Mouse (Mus musculus): ENCODE data around the gene Rreb1. TPM values are rescaled to one million over a fixed set of nuclear protein-coding genes. Genes with fewer than 3 reads are reported as not detected.

The Rreb1 gene
- total and polyA plus RNA-seq, 3 experiments = 8.1 to 34.0 TPM; not detected in 1

GRCm38 (mm10) chr13:37824331-37824920 is 46.2 kb downstream of the Rreb1 start:
- peak overlapping the region; percentile 82 for H3K27ac ChIP-seq (ENCODE audit: control insufficient read depth, low read depth, low read length)
- peak overlapping the region; percentile 70 for H3K9ac ChIP-seq (ENCODE audit: control insufficient read depth, low read depth, low read length, poor library complexity, severe bottlenecking)
- peaks cover 27 to 32% of the 10 kb centered on the region in 2 experiments for H3K4me1 ChIP-seq (ENCODE audit: control insufficient read depth in 1 of 2, insufficient read depth in 2 of 2, low read length in 2 of 2)
- H3K36me3 ChIP-seq (ENCODE audit: control insufficient read depth in 1 of 2, insufficient read depth in 2 of 2, low read length in 2 of 2) = peaks cover 0 to 41% of the 10 kb centered on the region in 2 experiments; a peak in 2 of 4 replicates
- H3K4me3 ChIP-seq (ENCODE audit: control insufficient read depth in 1 of 2, insufficient read depth in 1 of 2, low read depth in 2 of 2, low read length in 2 of 2) = 0 out of 4 replicates have a peak overlapping the region, but pooled peaks of 1 of the 2 experiments have one; percentile 6
- no peaks in the 10 kb centered on the region for H3K9me3 ChIP-seq (replicated peaks; ENCODE audit: insufficient read depth, low read length)
- H3K79me2 ChIP-seq (ENCODE audit: control insufficient read depth, insufficient read depth, low read length, poor library complexity) = peaks cover 34% of the 10 kb centered on the region
- no peaks in the 10 kb centered on the region for H3K27me3 ChIP-seq (ENCODE audit: control insufficient read depth in 1 of 2, insufficient read depth in 2 of 2, low read length in 2 of 2)
- DNase-seq (ENCODE audit: low read depth, low spot score) = peak; percentile 68
- peak; percentile 49; the same call in 1 of the 2 replicates for TF ChIP-seq GATA1 (IDR thresholded peaks at IDR 0.05; ENCODE audit: low read depth, low read length)
- no peak for TF ChIP-seq SMC3 (IDR thresholded peaks at IDR 0.05; ENCODE audit: low read depth, low read length)
- no peak for TF ChIP-seq POLR2AphosphoS2 (IDR thresholded peaks at IDR 0.05; ENCODE audit: low read length)
- peak; percentile 79 for TF ChIP-seq MYB (IDR thresholded peaks at IDR 0.05; ENCODE audit: low read depth, low read length)
- TF ChIP-seq EP300 (IDR thresholded peaks at IDR 0.05; ENCODE audit: low read depth in 1 of 2, low read length in 2 of 2) = peak; percentile 71 to 86
- peak; percentile 76 for TF ChIP-seq ETS1 (IDR thresholded peaks at IDR 0.05; ENCODE audit: low read depth, low read length)
- TF ChIP-seq TBP (IDR thresholded peaks at IDR 0.05; ENCODE audit: low read depth, low read length) = no peak; the same call in 1 of the 2 replicates
- TF ChIP-seq HCFC1 (IDR thresholded peaks at IDR 0.05; ENCODE audit: low read depth, low read length) = no peak
- TF ChIP-seq CTCF (IDR thresholded peaks at IDR 0.05 in 2 of 3, conservative IDR thresholded peaks at IDR 0.05 in 1 of 3; ENCODE audit: control insufficient read depth in 1 of 3, insufficient read depth in 1 of 3, low read depth in 2 of 3, low read length in 3 of 3, poor library complexity in 1 of 3, severe bottlenecking in 1 of 3) = no peak
- no peak for TF ChIP-seq E2F4 (IDR thresholded peaks at IDR 0.05; ENCODE audit: borderline replicate concordance, low read depth, low read length)
- no peak for TF ChIP-seq USF2 (IDR thresholded peaks at IDR 0.05; ENCODE audit: borderline replicate concordance in 1 of 2, insufficient read depth in 1 of 2, low read depth in 1 of 2, low read length in 2 of 2)
- TF ChIP-seq RAD21 (IDR thresholded peaks at IDR 0.05; ENCODE audit: low read depth, low read length) = no peak; the same call in 1 of the 2 replicates
- no peak for TF ChIP-seq USF1 (IDR thresholded peaks at IDR 0.05; ENCODE audit: low read depth, low read length)
- no peak for TF ChIP-seq KAT2A (conservative IDR thresholded peaks at IDR 0.05; ENCODE audit: low read depth, low read length)
- peak; percentile 46; the same call in 1 of the 2 replicates for TF ChIP-seq BHLHE40 (IDR thresholded peaks at IDR 0.05; ENCODE audit: borderline replicate concordance, low read depth, low read length)
- TF ChIP-seq GABPA (IDR thresholded peaks at IDR 0.05; ENCODE audit: low read depth, low read length) = no peak
- TF ChIP-seq NRF1 (IDR thresholded peaks at IDR 0.05; ENCODE audit: insufficient read depth, low read depth, low read length, poor library complexity, severe bottlenecking) = no peak
- TF ChIP-seq MAZ (IDR thresholded peaks at IDR 0.05; ENCODE audit: low read depth, low read length) = no peak
- TF ChIP-seq UBTF (IDR thresholded peaks at IDR 0.05; ENCODE audit: borderline replicate concordance, insufficient read depth, low read depth, low read length) = no peak
- TF ChIP-seq TCF12 (IDR thresholded peaks at IDR 0.05; ENCODE audit: low read depth, low read length) = peak; percentile 55; the same call in 1 of the 2 replicates
- TF ChIP-seq ELF1 (IDR thresholded peaks at IDR 0.05; ENCODE audit: low read depth, low read length) = no peak; the same call in 1 of the 2 replicates
- peak; percentile 55 for TF ChIP-seq SIN3A (IDR thresholded peaks at IDR 0.05; ENCODE audit: low read length)
- 0 out of 2 replicates have a peak, but pooled peaks have one; percentile 20 for TF ChIP-seq CHD2 (IDR thresholded peaks at IDR 0.05; ENCODE audit: low read length)
- TF ChIP-seq ZC3H11A (IDR thresholded peaks at IDR 0.05; ENCODE audit: low read depth, low read length) = no peak; the same call in 1 of the 2 replicates
- TF ChIP-seq POLR2AphosphoS5 (IDR thresholded peaks at IDR 0.05; ENCODE audit: borderline replicate concordance, low read depth, low read length) = no peak
- no peak for TF ChIP-seq POLR2A (IDR thresholded peaks at IDR 0.05; ENCODE audit: control insufficient read depth in 1 of 2, insufficient read depth in 1 of 2, low read depth in 1 of 2, low read length in 2 of 2, poor library complexity in 1 of 2)
- TF ChIP-seq ZNF384 (IDR thresholded peaks at IDR 0.05; ENCODE audit: low read depth, low read length) = peak; percentile 75
- 0 out of 2 replicates have a peak, but pooled peaks have one; percentile 33 for TF ChIP-seq RCOR1 (IDR thresholded peaks at IDR 0.05; ENCODE audit: low read depth, low read length)
- TF ChIP-seq MAFK (IDR thresholded peaks at IDR 0.05; ENCODE audit: borderline replicate concordance, low read depth, low read length) = no peak
- TF ChIP-seq TAL1 (IDR thresholded peaks at IDR 0.05; ENCODE audit: low read length) = no peak
- TF ChIP-seq NELFE (IDR thresholded peaks at IDR 0.05; ENCODE audit: low read depth, low read length) = no peak; the same call in 1 of the 2 replicates
- TF ChIP-seq JUND (IDR thresholded peaks at IDR 0.05; ENCODE audit: low read depth, low read length) = 0 out of 2 replicates have a peak, but pooled peaks have one; percentile 44
- TF ChIP-seq MAX (IDR thresholded peaks at IDR 0.05; ENCODE audit: low read length) = 0 out of 2 replicates have a peak, but pooled peaks have one; percentile 47
- no peak for TF ChIP-seq ZKSCAN1 (IDR thresholded peaks at IDR 0.05; ENCODE audit: low read depth, low read length)
- peak; percentile 15; the same call in 1 of the 2 replicates for TF ChIP-seq MXI1 (IDR thresholded peaks at IDR 0.05; ENCODE audit: low read depth, low read length)
- no peak for TF ChIP-seq ZMIZ1 (IDR thresholded peaks at IDR 0.05; ENCODE audit: low read depth, low read length)
